Mouse (Mus musculus) urinary bladder, adult 2 months (tissue): ENCODE data around the gene Aldh18a1. TPM values are rescaled to one million over a fixed set of nuclear protein-coding genes. Genes with fewer than 3 reads are reported as not detected.
"Not testable (repeated sequence)": the region's sequence is repeated elsewhere in the genome, so short reads cannot be mapped to it uniquely, and the experiment has no call there.

Experiments
- DNase-seq: peaks from one replicate; pipeline ENCODE4 v3.0.0; 2022; ENCODE audit warnings: low spot score
- polyA plus RNA-seq: library from polyadenylated mRNA; depleted of rRNA; stranded (reverse); fragments of >200 nt; gene quantifications from 2 replicates; pipeline ENCODE4 v1.2.3, GENCODE M21; 2012; rRNA removed

Aldh18a1 gene
- polyA plus RNA-seq: 103 and 115 TPM in 2 replicates

- DNase-seq: peak; percentile 90
Measured at GRCm38 (mm10) chr19:40588293-40588654, at the start of gene Aldh18a1. Gene Aldh18a1, minus strand, starts transcription at chr19:40588463.

GRCm38 (mm10) chr19:40637601-40638000, 49.3 kb upstream of the Aldh18a1 start:
- no peak for DNase-seq

- DNase-seq: no peak
Measured at GRCm38 (mm10) chr19:40637091-40637490, 48.8 kb upstream of the Aldh18a1 start.

GRCm38 (mm10) chr19:40633144-40633543, 44.9 kb upstream of the Aldh18a1 start:
- no peak for DNase-seq

GRCm38 (mm10) chr19:40632668-40633067, 44.4 kb upstream of the Aldh18a1 start:
- DNase-seq: no peak

- DNase-seq: no peak
Measured at GRCm38 (mm10) chr19:40632193-40632592, 43.9 kb upstream of the Aldh18a1 start.

DNA sequence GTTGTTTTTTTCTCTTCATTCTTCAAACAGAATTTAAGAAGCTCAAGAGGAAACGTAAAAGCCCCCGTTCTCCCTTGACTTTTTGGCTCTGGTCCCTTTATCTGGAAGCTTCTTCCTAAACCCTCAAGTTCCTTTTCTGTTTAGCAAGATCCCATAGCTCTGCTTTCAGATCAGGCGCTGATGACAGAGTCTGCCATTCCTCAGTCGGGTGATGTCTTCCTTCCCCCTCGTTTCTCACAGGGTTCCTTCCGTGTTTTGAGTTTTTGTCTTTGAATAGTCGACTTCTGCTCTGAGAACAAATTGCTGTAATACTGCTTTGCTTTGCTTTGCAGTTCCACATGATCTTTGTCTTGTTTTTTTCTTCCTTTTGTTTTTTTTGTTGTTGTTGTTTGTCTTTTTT, 42.3 kb upstream of the Aldh18a1 start:
- no peak for DNase-seq

DNA sequence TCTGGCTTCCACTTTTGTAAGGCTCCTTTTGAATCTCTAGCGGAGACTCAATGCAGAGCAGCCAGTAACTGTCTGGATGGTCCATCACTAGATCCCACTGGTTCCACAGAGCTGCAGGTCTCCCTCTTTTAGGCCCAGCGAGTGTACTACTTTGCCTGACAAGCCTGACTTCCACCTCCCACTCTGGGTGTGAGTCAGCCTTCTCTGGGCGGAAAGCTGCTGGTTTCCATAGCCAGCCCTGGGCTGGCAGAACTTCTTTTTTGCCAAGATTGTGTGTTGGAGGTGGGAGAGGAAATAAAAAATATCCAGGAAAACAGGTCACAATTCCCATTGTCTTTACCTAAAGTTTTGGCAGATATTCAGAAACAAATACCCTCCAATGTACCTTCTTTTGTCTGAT, 41.8 kb upstream of the Aldh18a1 start:
- DNase-seq: no peak

GRCm38 (mm10) chr19:40628950-40629349, 40.7 kb upstream of the Aldh18a1 start:
- DNase-seq: no peak

DNA sequence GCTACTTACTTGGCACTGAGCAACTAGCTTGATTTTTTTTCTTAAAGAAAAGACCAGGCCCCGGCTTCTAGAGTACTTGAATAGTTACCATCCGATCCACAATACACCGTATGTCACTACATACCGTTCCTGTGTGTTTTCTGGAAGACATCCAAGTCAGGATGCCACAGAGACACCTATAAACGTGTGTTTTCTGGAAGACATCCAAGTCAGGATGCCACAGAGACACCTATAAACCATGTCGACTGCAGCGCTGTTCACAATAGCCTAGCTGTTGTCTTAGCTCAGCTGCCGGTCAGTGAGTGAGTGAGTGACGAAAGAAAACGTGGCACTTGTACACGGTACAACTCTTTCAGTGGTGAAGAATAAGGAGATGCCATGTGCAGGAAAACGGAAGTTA, 37.7 kb upstream of the Aldh18a1 start:
- no peak for DNase-seq

- not testable (repeated sequence) for DNase-seq
Measured at GRCm38 (mm10) chr19:40621616-40622015, 33.4 kb upstream of the Aldh18a1 start.

DNA sequence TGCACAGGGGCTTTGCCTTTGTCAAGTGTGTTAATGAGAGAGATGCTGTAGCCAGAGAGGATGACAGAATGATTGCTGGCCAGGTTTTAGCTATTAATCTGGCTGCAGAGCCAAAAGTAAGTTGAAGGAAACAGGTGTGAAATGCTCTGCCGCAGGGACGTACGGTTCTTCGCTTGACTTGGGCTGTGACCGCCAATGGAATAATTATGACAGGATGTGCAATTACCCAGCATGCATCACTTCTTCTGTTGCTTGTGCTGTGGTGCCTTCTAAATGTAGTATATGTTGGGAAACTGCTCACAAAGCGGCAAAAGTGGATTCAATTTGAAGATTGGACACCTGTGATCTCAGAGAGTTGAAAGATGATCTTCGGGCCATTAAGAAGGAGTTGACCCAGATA, 27.8 kb upstream of the Aldh18a1 start:
- no peak for DNase-seq

- no peak for DNase-seq
Measured at GRCm38 (mm10) chr19:40614811-40615210, 26.5 kb upstream of the Aldh18a1 start.

DNA sequence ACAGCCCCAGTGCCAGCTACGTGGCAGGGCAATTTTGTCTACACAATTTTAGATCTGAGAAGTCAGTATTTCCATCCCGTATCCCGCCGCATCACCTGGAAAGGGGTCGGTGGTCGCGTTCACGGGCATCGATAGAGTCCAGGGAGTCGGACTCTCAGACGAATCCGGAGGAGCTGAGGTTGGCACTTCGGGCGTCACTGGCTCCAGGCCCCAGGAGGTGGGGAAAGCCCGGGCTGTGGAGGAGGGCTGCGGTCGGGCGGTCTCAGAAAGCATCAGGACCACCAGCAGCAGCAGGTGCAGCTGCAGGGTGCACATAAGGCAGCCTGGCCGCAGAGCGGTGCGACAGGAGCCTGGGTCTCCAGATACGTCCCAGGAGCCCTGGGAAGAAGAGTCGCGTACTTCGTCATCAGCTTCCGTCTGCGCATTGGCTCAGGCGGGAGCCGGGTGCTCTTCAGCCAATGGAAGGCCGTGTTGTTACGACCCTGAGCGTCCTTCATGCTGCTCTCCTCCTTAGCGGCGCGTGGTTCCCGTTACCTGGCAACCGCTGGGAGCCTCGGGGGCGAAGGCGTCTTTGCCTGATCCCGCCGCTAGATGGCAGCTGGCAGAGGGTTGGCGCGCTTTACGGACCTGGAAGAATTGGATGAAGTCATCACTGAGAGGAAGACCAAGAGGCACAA, 23.7 kb upstream of the Aldh18a1 start, which contains the start of the genes Tctn3 and Entpd1:
Tctn3 (minus strand) TSS at position 404 of the 677 bp plus-strand sequence.
Entpd1 (plus strand) TSS at position 537 of the 677 bp plus-strand sequence.
- peak; percentile 81 for DNase-seq

- DNase-seq: no peak
Measured at GRCm38 (mm10) chr19:40607676-40608075, 19.4 kb upstream of the Aldh18a1 start.

DNA sequence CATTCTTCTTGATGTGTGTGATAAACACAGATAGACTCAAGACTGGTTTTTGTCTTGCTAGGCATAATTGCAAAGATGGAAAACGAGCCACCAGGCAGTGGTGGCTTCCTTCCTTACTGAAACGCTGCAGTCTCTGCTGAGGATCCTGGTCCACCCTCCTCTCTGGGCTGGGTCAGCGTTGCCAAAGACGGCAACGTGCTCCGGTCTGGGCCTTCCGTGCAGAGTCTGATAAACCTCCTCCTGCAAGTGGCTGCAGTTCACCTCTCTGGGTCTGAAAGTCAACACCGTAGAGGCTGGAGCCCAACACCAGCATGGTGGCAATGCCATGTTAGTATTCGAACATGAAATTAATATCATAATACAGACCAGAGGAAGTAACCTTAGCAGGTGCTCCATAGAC, 16.9 kb upstream of the Aldh18a1 start:
- no peak for DNase-seq

DNA sequence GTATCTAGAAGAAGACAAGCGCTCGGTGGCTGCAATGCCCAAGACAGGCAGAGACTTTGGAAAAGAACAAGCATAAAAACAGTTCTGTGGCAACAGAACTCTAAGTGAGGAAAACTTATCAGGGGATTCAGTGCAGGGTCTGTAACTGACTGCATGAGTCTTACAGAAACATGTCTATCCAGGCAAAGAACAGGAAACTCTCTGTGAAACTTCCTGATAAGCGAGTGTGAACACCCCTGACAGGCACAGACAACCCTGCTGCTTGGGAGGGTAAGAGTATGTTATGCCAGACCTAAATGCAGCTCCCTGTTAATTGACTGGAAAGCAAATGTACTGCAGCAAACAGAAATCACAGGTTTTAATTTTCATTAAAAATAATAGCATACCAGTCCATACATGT, 13.6 kb upstream of the Aldh18a1 start:
- DNase-seq: no peak

GRCm38 (mm10) chr19:40600846-40601245, 12.6 kb upstream of the Aldh18a1 start:
- not testable (repeated sequence) for DNase-seq

- DNase-seq: no peak
Measured at GRCm38 (mm10) chr19:40595831-40596230, 7.6 kb upstream of the Aldh18a1 start.

DNA sequence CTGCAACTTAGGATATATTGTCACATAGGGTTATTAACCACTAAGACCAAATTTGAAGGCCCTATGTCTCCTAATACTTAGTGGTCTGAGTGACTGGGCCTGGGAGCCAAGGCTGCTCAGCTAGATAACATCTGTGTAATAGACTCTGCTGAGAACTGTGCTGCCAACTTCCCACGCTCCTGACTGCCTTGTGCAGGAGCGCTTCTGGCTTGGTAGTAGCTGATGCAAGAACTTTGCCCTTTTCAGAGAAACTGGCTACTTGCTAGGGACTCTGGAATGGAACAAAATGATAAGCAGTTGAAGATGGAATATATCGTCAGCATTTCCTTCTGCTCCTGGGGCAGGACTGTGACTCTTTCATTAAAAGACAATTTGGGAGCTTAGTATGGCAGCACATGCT, 7.0 kb upstream of the Aldh18a1 start:
- no peak for DNase-seq

DNA sequence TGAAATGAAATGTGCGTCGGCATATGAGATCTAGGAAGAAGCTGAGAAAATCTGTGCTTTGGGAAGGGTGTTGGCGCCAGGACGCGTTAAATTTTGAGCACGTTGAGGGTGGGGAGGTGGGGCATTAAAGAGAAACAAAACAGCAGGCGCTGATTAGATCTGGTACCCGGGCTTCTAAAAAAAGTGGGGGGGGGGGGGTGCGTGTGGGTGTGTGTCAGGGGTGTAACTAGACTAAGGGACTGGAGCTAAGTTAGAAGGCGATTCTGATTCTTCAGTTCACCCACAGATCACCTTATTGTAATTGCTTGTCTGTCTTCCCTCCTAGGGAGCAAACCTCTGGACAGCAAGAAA, 1.2 kb upstream of the Aldh18a1 start:
- DNase-seq: no peak

GRCm38 (mm10) chr19:40588847-40589529, 725 bp upstream of the Aldh18a1 start:
- peak; percentile 66 for DNase-seq

- no peak for DNase-seq
Measured at GRCm38 (mm10) chr19:40587491-40588292, 571 bp downstream of the Aldh18a1 start.
